Mouse (Mus musculus): Measurements from ENCODE around the gene Cep41. TPM values are rescaled to one million over a fixed set of nuclear protein-coding genes. Genes with fewer than 3 reads are reported as not detected.
A peak's percentile ranks its signal among the peaks of the same experiment; 100 is the strongest.

Cep41 gene
- polyA plus RNA-seq, 1 experiment from 2014 or later = 23.3 TPM

DNA sequence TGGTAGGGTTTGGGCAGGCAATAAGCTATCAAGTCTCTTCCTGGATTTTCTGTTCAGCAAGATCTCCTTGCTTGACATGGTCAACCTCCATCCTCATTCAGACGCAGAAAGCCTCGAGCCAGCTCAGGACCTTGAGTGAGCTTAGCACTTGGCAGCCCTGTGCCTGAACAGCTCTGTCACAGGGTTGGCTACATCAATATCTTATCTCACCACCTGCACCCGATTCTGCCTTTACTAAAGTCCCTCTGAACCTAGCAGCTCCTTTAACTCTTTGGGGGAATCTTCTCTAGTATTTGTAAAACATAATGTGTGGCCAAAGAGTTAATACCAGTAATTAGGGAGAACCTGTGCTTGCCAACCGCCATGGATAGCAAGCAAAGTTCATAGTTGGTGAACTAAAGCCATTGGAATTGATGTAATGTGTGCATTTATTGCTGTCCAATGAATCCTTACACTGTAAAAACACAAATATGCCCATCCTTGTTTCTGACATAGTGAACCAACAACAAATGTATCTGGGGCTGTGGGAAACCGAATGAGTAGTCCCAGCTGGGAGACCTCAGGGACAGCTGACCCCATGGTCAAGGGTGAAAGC lies 54.8 kb downstream of the Cep41 start, which contains the start of gene Cpa1:
Gene Cpa1 (plus strand): TSS at position 545 of the 595 bp plus-strand sequence.
- H3K36me3 ChIP-seq (replicated peaks) = no peaks in the 10 kb centered on the region
- H3K27me3 ChIP-seq = no peaks in the 10 kb centered on the region; the same call in 1 of the 2 replicates
- H3K9me3 ChIP-seq = no peaks in the 10 kb centered on the region
- H3K4me1 ChIP-seq = peaks cover 13% of the 10 kb centered on the region
- H3K4me3 ChIP-seq (replicated peaks) = no peak within 1 kb of the TSS
- WGBS = 90% methylated on average over 5 of the region's 5 CpGs
- no peak within 1 kb of the TSS for H3K27ac ChIP-seq
- no peak within 1 kb of the TSS for H3K9ac ChIP-seq
- no peak for ATAC-seq (ENCODE audit: low FRiP score)
- no peak within 1 kb of the TSS for H3K4me2 ChIP-seq

DNA sequence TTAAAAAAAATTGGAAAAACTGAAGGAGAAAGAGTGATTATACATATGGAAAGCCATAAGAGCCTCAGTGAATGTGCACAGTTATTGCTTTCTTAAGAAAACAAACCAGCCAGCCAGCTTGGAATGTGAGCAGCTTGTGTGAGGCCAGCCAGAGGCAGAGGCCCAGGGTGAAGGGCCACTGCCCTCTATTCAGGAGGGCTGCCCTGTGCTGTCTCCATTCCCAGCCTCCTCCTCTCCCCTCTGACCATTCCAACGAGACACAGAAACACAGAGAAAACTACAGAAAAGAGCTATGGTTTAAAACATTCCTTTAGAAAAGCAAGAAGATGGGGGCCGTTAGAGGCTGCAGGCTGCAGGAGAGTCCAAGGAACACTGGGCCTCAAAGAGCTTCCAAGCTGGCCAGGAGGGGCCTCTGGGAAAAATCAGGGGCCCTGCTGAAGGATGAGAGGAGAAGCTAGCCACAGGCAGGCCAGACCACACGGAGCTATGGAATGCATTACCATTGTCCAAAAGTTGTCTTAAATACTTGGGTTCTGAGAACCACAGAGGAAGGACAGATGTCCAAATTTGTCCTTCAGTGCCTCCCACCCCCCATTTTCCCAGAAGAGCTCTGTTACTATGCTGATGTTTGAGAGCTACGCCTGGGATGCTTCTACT lies 57.2 kb downstream of the Cep41 start:
- ATAC-seq (ENCODE audit: low FRiP score) = no peak
- H3K27ac ChIP-seq = peak overlapping the region; percentile 65
- 32% methylated on average over 4 of the region's 4 CpGs for WGBS
- H3K27me3 ChIP-seq = no peaks in the 10 kb centered on the region
- peaks cover 13% of the 10 kb centered on the region for H3K4me1 ChIP-seq
- H3K9me3 ChIP-seq = no peaks in the 10 kb centered on the region
- H3K36me3 ChIP-seq (replicated peaks) = no peaks in the 10 kb centered on the region
- no peak overlapping the region for H3K4me2 ChIP-seq
- no peak overlapping the region for H3K9ac ChIP-seq
- H3K4me3 ChIP-seq (replicated peaks) = no peak overlapping the region

DNA sequence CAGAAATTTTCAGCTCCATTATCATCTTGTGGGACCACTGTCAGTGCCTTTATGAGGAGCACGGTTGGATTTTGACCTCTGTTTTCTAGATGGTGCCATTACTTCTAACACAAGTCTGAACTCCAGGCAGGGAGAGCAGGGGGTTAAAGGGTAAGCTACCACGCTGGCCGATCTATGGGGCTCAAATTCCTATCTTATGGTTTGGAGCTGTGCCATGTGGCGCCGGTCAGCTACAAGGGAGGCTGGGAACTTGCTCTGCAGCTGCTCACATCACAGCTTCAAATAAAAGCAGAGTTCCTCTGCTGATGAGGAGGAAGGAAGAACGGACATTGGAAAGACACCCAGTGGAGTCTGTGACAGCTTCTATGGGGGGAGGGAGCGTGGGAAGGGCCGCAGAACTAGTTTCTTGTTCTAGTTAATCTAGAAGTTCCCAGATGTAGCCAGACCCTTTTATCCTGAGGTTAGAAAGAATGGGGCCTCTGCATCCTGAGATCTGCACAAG lies 58.1 kb downstream of the Cep41 start:
- Histone ChIP-seq H3K4me1 (peaks cover 13% of the 10 kb centered on the region), H3K4me3 (replicated peaks) (no peak overlapping the region), H3K9ac (no peak overlapping the region), H3K27me3 (no peaks in the 10 kb centered on the region), H3K4me2 (no peak overlapping the region), H3K27ac (peak overlapping the region; percentile 6; the same call in 1 of the 2 replicates), H3K36me3 (replicated peaks) (no peaks in the 10 kb centered on the region), H3K9me3 (no peaks in the 10 kb centered on the region)
- WGBS = 64% methylated on average over 8 of the region's 8 CpGs
- ATAC-seq (ENCODE audit: low FRiP score) = no peak

DNA sequence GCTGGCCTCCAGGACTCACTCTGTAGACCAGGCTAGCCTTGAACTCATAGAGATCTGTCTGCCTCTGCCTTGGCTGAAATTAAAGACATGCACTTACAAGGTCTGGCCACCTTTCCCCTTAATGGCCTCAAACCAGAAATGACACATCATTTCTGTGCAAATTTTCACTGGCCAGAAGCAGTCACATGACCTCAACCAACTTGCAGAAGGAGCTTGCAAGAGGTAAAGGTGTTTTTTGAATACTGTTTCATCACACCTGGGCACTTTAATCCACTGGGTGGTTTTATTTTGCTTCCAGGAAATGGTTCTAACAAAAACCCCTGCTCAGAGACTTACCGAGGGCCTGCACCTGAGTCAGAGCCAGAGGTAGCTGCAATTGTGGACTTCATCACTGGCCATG lies 63.6 kb downstream of the Cep41 start:
- Histone ChIP-seq H3K4me2 (no peak overlapping the region), H3K9me3 (no peaks in the 10 kb centered on the region), H3K9ac (no peak overlapping the region), H3K27ac (no peak overlapping the region), H3K27me3 (no peaks in the 10 kb centered on the region), H3K4me3 (replicated peaks) (no peak overlapping the region), H3K4me1 (peaks cover 8% of the 10 kb centered on the region; the same call in 1 of the 2 replicates), H3K36me3 (replicated peaks) (no peaks in the 10 kb centered on the region)
- WGBS = 97% methylated on average over 1 of the region's 1 CpGs
- ATAC-seq (ENCODE audit: low FRiP score) = no peak

DNA sequence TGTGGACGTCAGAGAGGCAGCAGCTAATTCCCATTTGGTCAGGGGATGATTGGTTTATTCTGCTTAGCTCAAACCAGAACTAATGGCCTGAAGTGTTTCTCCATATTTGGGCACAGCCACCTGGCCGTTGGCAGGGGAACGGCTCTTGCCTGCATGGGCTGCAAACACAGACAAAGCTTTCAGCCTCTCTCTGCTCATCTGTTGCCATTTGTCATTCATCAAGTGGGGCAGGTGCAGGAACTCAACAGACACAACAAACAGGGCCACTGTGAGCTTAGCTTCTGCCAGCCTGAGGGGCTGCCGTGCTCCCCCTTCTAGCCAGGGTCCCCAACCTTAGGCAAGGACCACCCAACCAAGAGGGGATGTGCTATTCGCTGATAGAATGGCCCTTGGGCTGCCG lies 65.4 kb downstream of the Cep41 start:
- 68% methylated on average over 6 of the region's 6 CpGs for WGBS
- peaks cover 8% of the 10 kb centered on the region; the same call in 1 of the 2 replicates for H3K4me1 ChIP-seq
- no peaks in the 10 kb centered on the region for H3K9me3 ChIP-seq
- no peaks in the 10 kb centered on the region for H3K36me3 ChIP-seq (replicated peaks)
- H3K4me3 ChIP-seq (replicated peaks) = no peak overlapping the region
- H3K27me3 ChIP-seq = no peaks in the 10 kb centered on the region
- no peak overlapping the region for H3K9ac ChIP-seq
- no peak for ATAC-seq (ENCODE audit: low FRiP score)
- no peak overlapping the region for H3K27ac ChIP-seq
- H3K4me2 ChIP-seq = no peak overlapping the region

DNA sequence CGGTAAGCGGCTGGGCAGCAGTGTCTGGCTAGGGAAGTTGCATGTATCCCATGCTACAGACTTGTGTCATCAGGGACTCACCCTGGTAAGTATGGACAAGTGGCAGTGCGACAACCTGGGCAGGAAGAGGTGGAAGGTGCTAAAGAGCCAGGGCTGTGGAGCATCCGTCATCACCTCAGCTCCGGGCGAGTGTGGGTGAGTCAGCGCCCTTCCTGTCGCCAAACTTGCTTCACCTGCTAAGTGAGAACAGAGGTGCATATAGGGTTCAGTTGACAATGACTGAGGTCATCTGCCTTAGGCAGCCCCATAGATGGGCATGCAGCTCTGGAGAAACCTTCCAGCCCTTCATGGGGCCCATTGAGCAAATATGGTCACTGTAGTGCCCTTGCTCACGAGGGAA lies 68.8 kb downstream of the Cep41 start:
- Histone ChIP-seq H3K9ac (no peak overlapping the region), H3K4me2 (no peak overlapping the region), H3K36me3 (replicated peaks) (no peaks in the 10 kb centered on the region), H3K27ac (no peak overlapping the region), H3K4me1 (peaks cover 14% of the 10 kb centered on the region), H3K9me3 (no peaks in the 10 kb centered on the region), H3K4me3 (replicated peaks) (no peak overlapping the region), H3K27me3 (no peaks in the 10 kb centered on the region)
- ATAC-seq (ENCODE audit: low FRiP score) = no peak
- 96% methylated on average over 9 of the region's 9 CpGs for WGBS

DNA sequence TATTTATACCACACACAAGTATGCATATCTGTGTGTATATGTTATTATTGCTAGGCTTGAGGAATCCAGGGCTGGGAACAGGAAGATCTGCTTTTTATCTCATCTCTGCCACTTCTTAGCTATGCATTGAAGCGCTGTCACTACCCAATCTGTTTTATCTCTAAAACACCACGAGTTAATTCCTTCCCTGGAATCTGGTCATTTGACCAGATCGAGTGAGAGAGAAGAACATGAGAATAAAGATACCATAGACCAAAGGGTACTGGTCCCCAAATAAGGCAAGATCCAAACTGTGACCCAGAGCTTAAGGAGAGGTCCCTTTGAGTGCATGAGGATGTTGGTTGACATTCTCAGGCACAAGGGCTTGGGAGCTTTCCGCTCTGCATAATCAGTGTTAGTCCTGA lies 71.6 kb downstream of the Cep41 start:
- no peak for ATAC-seq (ENCODE audit: low FRiP score)
- H3K36me3 ChIP-seq (replicated peaks) = no peaks in the 10 kb centered on the region
- peaks cover 34% of the 10 kb centered on the region for H3K4me1 ChIP-seq
- H3K9ac ChIP-seq = no peak overlapping the region
- H3K4me2 ChIP-seq = no peak overlapping the region
- no peak overlapping the region for H3K4me3 ChIP-seq (replicated peaks)
- 88% methylated on average over 4 of the region's 4 CpGs for WGBS
- no peaks in the 10 kb centered on the region for H3K9me3 ChIP-seq
- no peak overlapping the region for H3K27ac ChIP-seq
- H3K27me3 ChIP-seq = no peaks in the 10 kb centered on the region

DNA sequence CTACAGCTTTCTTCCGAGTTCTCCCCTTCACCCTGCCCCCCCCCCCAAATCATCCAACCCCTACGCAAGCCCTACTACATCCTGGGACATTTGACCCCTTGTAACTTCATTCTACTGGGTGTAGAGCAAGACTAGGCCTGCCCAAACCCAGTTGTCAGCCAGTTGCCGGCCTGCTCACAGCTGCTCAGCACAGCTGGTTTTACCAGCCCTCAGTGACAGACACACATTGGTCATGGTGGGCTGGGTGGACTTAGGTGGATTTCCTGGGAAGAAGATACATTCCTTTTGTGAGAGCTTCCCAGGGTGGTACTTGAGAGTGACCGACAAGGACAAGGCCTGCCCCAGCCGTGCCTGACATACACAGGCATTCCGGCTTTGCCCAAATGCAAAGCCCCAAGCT lies 72.6 kb downstream of the Cep41 start:
- H3K27ac ChIP-seq = no peak overlapping the region
- H3K9ac ChIP-seq = no peak overlapping the region
- no peaks in the 10 kb centered on the region for H3K27me3 ChIP-seq
- H3K4me2 ChIP-seq = no peak overlapping the region
- WGBS = 90% methylated on average over 6 of the region's 6 CpGs
- H3K4me1 ChIP-seq = peaks cover 44% of the 10 kb centered on the region
- no peaks in the 10 kb centered on the region for H3K9me3 ChIP-seq
- no peak overlapping the region for H3K4me3 ChIP-seq (replicated peaks)
- no peaks in the 10 kb centered on the region for H3K36me3 ChIP-seq (replicated peaks)
- ATAC-seq (ENCODE audit: low FRiP score) = no peak

DNA sequence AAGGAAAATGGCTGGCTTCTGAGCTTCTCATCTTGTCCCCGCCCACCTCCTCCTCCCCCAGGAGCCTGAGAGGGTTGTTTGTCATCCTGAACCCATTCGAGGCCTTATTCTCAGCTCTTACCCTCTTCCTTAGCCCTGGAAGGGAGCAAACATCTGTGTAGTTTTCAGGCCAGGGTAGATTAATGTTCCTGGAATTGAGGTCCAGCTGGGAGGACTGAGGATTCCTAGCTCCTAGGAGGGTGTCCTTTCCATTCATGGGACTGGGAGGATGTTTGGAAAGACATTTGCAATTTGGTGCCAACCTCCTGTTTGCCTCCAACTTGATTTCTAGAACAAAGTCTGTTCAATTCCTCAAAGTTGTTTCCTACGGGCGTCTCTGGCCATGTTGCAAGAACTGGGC lies 73.0 kb downstream of the Cep41 start:
- WGBS = 93% methylated on average over 4 of the region's 4 CpGs
- H3K36me3 ChIP-seq (replicated peaks) = no peaks in the 10 kb centered on the region
- no peaks in the 10 kb centered on the region for H3K9me3 ChIP-seq
- H3K4me3 ChIP-seq (replicated peaks) = no peak overlapping the region
- no peak for ATAC-seq (ENCODE audit: low FRiP score)
- H3K27ac ChIP-seq = peak overlapping the region; percentile 36; the same call in 1 of the 2 replicates
- H3K4me1 ChIP-seq = peaks cover 48% of the 10 kb centered on the region
- no peak overlapping the region for H3K9ac ChIP-seq
- H3K27me3 ChIP-seq = no peaks in the 10 kb centered on the region
- no peak overlapping the region for H3K4me2 ChIP-seq

DNA sequence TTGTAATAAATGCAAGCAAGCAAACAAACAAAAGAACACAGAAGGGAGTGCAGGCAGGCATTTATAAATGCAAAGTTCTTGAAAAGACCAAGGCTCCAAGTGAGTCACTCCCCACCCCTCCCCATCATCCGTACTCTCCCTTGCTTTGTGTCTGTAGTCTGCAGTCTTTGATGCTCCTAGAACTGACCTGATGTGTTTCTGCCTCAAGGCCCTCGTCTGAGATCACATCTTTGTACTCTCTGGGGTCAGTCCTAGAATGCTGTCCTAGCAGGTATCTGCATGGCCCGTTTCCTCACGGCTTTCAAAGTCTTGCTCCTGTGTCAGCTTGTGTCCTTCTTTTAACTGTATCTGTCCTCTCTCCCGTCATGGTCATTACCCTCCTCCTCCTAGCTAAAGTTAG lies 73.9 kb downstream of the Cep41 start:
- WGBS = 64% methylated on average over 5 of the region's 5 CpGs
- no peak for ATAC-seq (ENCODE audit: low FRiP score)
- Histone ChIP-seq H3K9me3 (no peaks in the 10 kb centered on the region), H3K4me1 (peaks cover 56% of the 10 kb centered on the region), H3K9ac (no peak overlapping the region), H3K4me2 (no peak overlapping the region), H3K4me3 (replicated peaks) (no peak overlapping the region), H3K27me3 (no peaks in the 10 kb centered on the region), H3K27ac (peak overlapping the region; percentile 93), H3K36me3 (replicated peaks) (no peaks in the 10 kb centered on the region)

DNA sequence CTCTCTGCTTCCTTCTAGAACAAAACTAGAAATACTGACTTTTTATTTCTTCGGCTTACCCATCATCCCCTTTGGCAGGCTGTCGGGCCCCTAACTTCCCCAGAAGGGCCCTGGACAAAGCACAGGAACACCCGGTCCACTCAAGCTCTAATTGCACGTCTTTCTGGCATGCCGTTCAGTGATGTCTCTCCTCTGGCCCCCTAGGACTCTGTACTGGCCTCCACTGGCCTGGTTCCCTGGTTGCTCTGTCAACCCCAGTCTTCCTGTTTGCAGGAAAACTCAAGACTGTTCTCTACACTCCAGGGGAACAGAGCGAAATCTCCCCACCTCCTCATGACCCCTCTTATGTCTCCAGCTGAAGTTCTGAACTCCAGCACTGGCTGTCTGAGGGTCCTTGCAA lies 74.8 kb downstream of the Cep41 start:
- Histone ChIP-seq H3K4me1 (peaks cover 63% of the 10 kb centered on the region), H3K36me3 (replicated peaks) (no peaks in the 10 kb centered on the region), H3K27ac (peak overlapping the region; percentile 93), H3K4me3 (replicated peaks) (no peak overlapping the region), H3K4me2 (peak overlapping the region; percentile 22; the same call in 1 of the 2 replicates), H3K9me3 (no peaks in the 10 kb centered on the region), H3K9ac (0 out of 2 replicates have a peak overlapping the region, but pooled peaks have one; percentile 13), H3K27me3 (no peaks in the 10 kb centered on the region)
- ATAC-seq (ENCODE audit: low FRiP score) = no peak
- WGBS = 22% methylated on average over 6 of the region's 6 CpGs

DNA sequence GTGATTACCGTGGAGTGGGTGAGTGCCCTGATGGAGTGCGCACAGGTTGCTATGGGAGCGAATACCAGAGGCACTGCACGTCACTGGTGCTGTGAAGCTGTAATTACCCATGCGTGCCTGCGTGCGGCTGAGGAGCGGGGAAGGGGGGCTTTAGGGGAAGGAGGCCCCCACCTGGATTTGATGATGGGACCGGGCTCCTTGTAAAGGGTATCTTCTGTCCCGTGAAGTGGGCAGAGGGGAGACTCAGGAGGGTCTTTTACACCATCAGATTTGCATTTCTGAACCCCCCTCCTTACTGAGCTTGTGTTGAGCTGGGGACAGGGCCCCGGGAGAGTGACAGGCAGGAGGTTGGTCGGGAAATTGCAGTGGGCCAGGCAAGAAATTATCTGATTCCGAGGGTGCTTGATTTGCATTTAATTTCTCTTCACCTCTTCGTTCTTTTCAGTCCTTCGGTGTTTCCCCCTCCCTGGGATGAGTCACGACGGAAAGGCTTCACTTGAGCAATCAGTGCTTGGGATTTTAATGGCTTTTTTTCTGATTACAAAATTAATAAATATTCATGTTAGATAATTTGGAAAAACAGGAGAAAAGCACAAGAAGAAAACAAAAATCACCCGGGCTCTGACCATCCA lies 75.5 kb downstream of the Cep41 start:
- Histone ChIP-seq H3K36me3 (replicated peaks) (no peaks in the 10 kb centered on the region), H3K4me3 (replicated peaks) (peak overlapping the region; percentile 24), H3K27me3 (no peaks in the 10 kb centered on the region), H3K9ac (0 out of 2 replicates have a peak overlapping the region, but pooled peaks have one; percentile 38), H3K9me3 (no peaks in the 10 kb centered on the region), H3K4me2 (peak overlapping the region; percentile 57), H3K27ac (peak overlapping the region; percentile 93), H3K4me1 (peaks cover 63% of the 10 kb centered on the region)
- peak; percentile 92 for ATAC-seq (ENCODE audit: low FRiP score)
- WGBS = 1% methylated on average over 18 of the region's 18 CpGs

Measured in forebrain, embryonic 12.5 days (tissue).